Mouse (Mus musculus) C2C12 (cell line): ENCODE data around the gene Faap100. TPM values are rescaled to one million over a fixed set of nuclear protein-coding genes. Genes with fewer than 3 reads are reported as not detected.

Experiments
- H3K27me3 ChIP-seq: one replicate; pipeline ENCODE4 v1.6.1; 2011; ENCODE audit not compliant: control insufficient read depth, insufficient read depth, insufficient read length
- H3K36me3 ChIP-seq: one replicate; pipeline ENCODE4 v1.6.1; 2011; ENCODE audit not compliant: control insufficient read depth, insufficient read depth
- H3K4me3 ChIP-seq: one replicate; pipeline ENCODE4 v1.5.1; 2011; ENCODE audit warnings: mild to moderate bottlenecking, control low read depth; ENCODE audit not compliant: poor library complexity, insufficient read depth, severe bottlenecking
- H3K79me2 ChIP-seq: one replicate; pipeline ENCODE4 v1.6.1; 2011; ENCODE audit not compliant: control insufficient read depth, insufficient read depth
- H3K79me3 ChIP-seq: one replicate; pipeline ENCODE4 v1.6.1; 2011; ENCODE audit warnings: low read depth, control low read depth
- H3ac ChIP-seq: one replicate; pipeline ENCODE3; 2011; ENCODE audit warnings: low read depth; ENCODE audit not compliant: control insufficient read depth, insufficient read length
- CEBPB ChIP-seq: IDR thresholded peaks from one replicate; pipeline ENCODE4 v1.6.1; 2011; ENCODE audit warnings: low read depth, mild to moderate bottlenecking, control low read depth, moderate library complexity
- CTCF ChIP-seq: IDR thresholded peaks from one replicate; pipeline ENCODE4 v1.5.1; 2011; ENCODE audit not compliant: control insufficient read depth, insufficient read depth, insufficient read length
- FOSL1 ChIP-seq: IDR thresholded peaks from one replicate; pipeline ENCODE4 v1.8.0; 2011; ENCODE audit warnings: mild to moderate bottlenecking, low read length; ENCODE audit not compliant: poor library complexity, insufficient read depth, severe bottlenecking
- MAX ChIP-seq: IDR thresholded peaks from one replicate; pipeline ENCODE4 v1.6.1; 2011; ENCODE audit warnings: mild to moderate bottlenecking, control low read depth
- MYOD1 ChIP-seq: IDR thresholded peaks from one replicate; pipeline ENCODE4 v1.6.1; 2011; ENCODE audit warnings: low read depth; ENCODE audit not compliant: control insufficient read depth, insufficient read length
- MYOG ChIP-seq: IDR thresholded peaks from one replicate; pipeline ENCODE4 v1.6.1; 2011; ENCODE audit not compliant: control insufficient read depth, insufficient read length; ENCODE audit errors: extremely low read depth
- USF1 ChIP-seq: IDR thresholded peaks from one replicate; pipeline ENCODE4 v1.6.1; 2011; ENCODE audit warnings: low read depth, mild to moderate bottlenecking, control low read depth, moderate library complexity
- microRNA-seq: library from miRNA; unstranded; fragments of <30 nt; microRNA quantifications from one replicate; pipeline ENCODE4, GENCODE M21; 2019; ENCODE audit warnings: borderline microRNAs expressed
- polyA plus RNA-seq: library from polyadenylated mRNA; unstranded; fragments of >200 nt; fragmentation: generic; extraction: Trizol; gene quantifications from one replicate; pipeline ENCODE4 v1.2.1, GENCODE M21; 2012; ENCODE audit warnings: missing spikeins

The Faap100 gene
- polyA plus RNA-seq, 1 experiment: 18.0 TPM

GRCm38 (mm10) chr11:120337447-120337846, 41.1 kb downstream of the Faap100 start:
- H3K4me3 ChIP-seq: no peak overlapping the region
- no peaks in the 10 kb centered on the region for H3K79me3 ChIP-seq
- H3K36me3 ChIP-seq: no peaks in the 10 kb centered on the region
- H3K79me2 ChIP-seq: no peaks in the 10 kb centered on the region
- no peak overlapping the region for H3ac ChIP-seq
- no peak for TF ChIP-seq CEBPB
- TF ChIP-seq USF1: no peak
- TF ChIP-seq MAX: no peak
- no peaks in the 10 kb centered on the region for H3K27me3 ChIP-seq

- no peaks in the 10 kb centered on the region for H3K79me2 ChIP-seq
- H3K4me3 ChIP-seq: no peak overlapping the region
- H3K79me3 ChIP-seq: no peaks in the 10 kb centered on the region
- no peak overlapping the region for H3ac ChIP-seq
- no peaks in the 10 kb centered on the region for H3K27me3 ChIP-seq
- no peaks in the 10 kb centered on the region for H3K36me3 ChIP-seq
- TF ChIP-seq FOSL1 (no peak), USF1 (no peak), CEBPB (no peak), CTCF (no peak), MAX (no peak), MYOD1 (no peak), MYOG (no peak)
These were observed 43.0 kb downstream of the Faap100 start for GRCm38 (mm10) chr11:120335431-120336021.

DNA sequence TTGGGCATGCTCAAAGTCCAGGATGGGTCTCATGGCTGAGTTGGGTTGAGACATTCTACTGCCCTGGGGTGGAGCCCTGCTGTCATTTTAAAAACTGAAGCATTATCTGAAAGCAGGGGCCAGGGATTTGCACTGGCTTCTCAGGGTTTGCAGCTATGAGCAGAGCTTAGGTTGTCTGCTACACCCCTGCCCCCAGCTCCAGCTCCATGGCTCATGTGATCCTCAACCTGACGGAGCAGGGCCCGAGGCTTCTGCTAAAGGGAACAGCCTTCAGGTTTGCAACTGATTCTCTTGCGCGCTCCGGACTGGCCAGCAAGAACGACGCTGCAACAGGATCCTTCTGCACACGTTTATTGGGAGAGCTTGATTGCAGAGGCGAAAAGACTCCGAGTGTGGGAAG, 58.4 kb downstream of the Faap100 start:
- H3K36me3 ChIP-seq: no peaks in the 10 kb centered on the region
- TF ChIP-seq CTCF (no peak), FOSL1 (no peak), MYOD1 (no peak), USF1 (no peak), MYOG (no peak), CEBPB (no peak), MAX (no peak)
- H3K79me3 ChIP-seq: no peaks in the 10 kb centered on the region
- no peak overlapping the region for H3ac ChIP-seq
- H3K4me3 ChIP-seq: no peak overlapping the region
- H3K79me2 ChIP-seq: peaks cover 12% of the 10 kb centered on the region
- no peaks in the 10 kb centered on the region for H3K27me3 ChIP-seq

GRCm38 (mm10) chr11:120319310-120319709, 59.3 kb downstream of the Faap100 start:
- no peak for TF ChIP-seq MYOD1
- TF ChIP-seq MYOG: no peak
- no peak for TF ChIP-seq USF1
- TF ChIP-seq FOSL1: no peak
- TF ChIP-seq CEBPB: no peak
- no peak for TF ChIP-seq MAX
- TF ChIP-seq CTCF: no peak
- Histone ChIP-seq H3K36me3 (no peaks in the 10 kb centered on the region), H3K27me3 (no peaks in the 10 kb centered on the region), H3ac (no peak overlapping the region), H3K4me3 (no peak overlapping the region), H3K79me3 (no peaks in the 10 kb centered on the region), H3K79me2 (peaks cover 12% of the 10 kb centered on the region)

Small RNA genes lying within 50 kb of the gene (microRNA-seq; reads per million reads assigned to microRNA genes)
- gene Gm23419: 0.12 reads per million
- gene Mir6935: 9.0 reads per million, percentile 57 among the genes with 10 or more reads in this experiment

Other genes starting within 250 kb of the Faap100 start
- 71.6 TPM for gene Slc38a10, start 227.4 kb downstream of the Faap100 start, polyA plus RNA-seq
- gene Bahcc1, start 145.8 kb downstream of the Faap100 start, polyA plus RNA-seq: 10.8 TPM
- gene Actg1, start 30.2 kb downstream of the Faap100 start, polyA plus RNA-seq: 7,516 TPM
- gene Fscn2, start 17.2 kb downstream of the Faap100 start, polyA plus RNA-seq: 0.25 TPM
- gene Nploc4, start 58.9 kb upstream of the Faap100 start, polyA plus RNA-seq: 61.8 TPM
- gene Tspan10, start 63.9 kb upstream of the Faap100 start, polyA plus RNA-seq: 0.02 TPM
- 0.13 TPM for gene Pde6g, start 74.7 kb upstream of the Faap100 start, polyA plus RNA-seq
- 7.5 TPM for gene Oxld1, start 79.3 kb upstream of the Faap100 start, polyA plus RNA-seq
- gene Ccdc137, start 79.4 kb upstream of the Faap100 start, polyA plus RNA-seq: 24.6 TPM
- 26.4 TPM for gene Arl16, start 88.8 kb upstream of the Faap100 start, polyA plus RNA-seq
- 338 TPM for gene Mrpl12, start 105.8 kb upstream of the Faap100 start, polyA plus RNA-seq
- gene Slc25a10, start 113.1 kb upstream of the Faap100 start, polyA plus RNA-seq: 154 TPM
- gene Gcgr, start 151.9 kb upstream of the Faap100 start, polyA plus RNA-seq: not detected
- 90.7 TPM for gene Mcrip1, start 171.0 kb upstream of the Faap100 start, polyA plus RNA-seq
- gene Ppp1r27, start 172.4 kb upstream of the Faap100 start, polyA plus RNA-seq: 0.12 TPM
- gene P4hb, start 194.5 kb upstream of the Faap100 start, polyA plus RNA-seq: 519 TPM
- 1,072 TPM for gene Arhgdia, start 202.9 kb upstream of the Faap100 start, polyA plus RNA-seq
- 218 TPM for gene Alyref, start 219.6 kb upstream of the Faap100 start, polyA plus RNA-seq
- gene Anapc11, start 219.7 kb upstream of the Faap100 start, polyA plus RNA-seq: 254 TPM
- gene Npb, start 229.7 kb upstream of the Faap100 start, polyA plus RNA-seq: not detected
- gene Pcyt2, start 239.2 kb upstream of the Faap100 start, polyA plus RNA-seq: 51.5 TPM
- 21.9 TPM for gene Sirt7, start 246.5 kb upstream of the Faap100 start, polyA plus RNA-seq